9 mouse cellular contexts compared by ENCODE assay signal in genomic region chr5:138990659-138991380, GRCm38 (mm10). TPM values are rescaled to one million over a fixed set of nuclear protein-coding genes. Genes with fewer than 3 reads are reported as not detected.
A peak's percentile ranks its signal among the peaks of the same experiment; 100 is the strongest.
DNase-seq lines count a peak whose midpoint lies in the region; ATAC-seq and TF ChIP-seq lines count a peak whose summit lies in the region.
"Had no signal": no experiment of that assay in that cellular context is flagged by ENCODE, and none has a peak within 500 bp of the region (broad histone marks: within the 10 kb centered on the region; RNA-seq: fewer than 3 reads in every experiment).

No protein-coding gene starts in this region.

- H3K4me3 ChIP-seq in midbrain, embryonic 11.5 days (ENCODE audit: low read depth, low read length), result no peak overlapping the region
- H3K4me3 ChIP-seq in midbrain, embryonic 16.5 days (ENCODE audit: low read depth, low read length), result no peak overlapping the region
- H3K4me3 ChIP-seq in stomach, postnatal 0 days (ENCODE audit: low read depth, low read length), result no peak overlapping the region

- H3K36me3 ChIP-seq in midbrain, embryonic 11.5 days (ENCODE audit: control insufficient read depth, insufficient read depth, low read length), result no peaks in the 10 kb centered on the region
- peaks cover 9% of the 10 kb centered on the region; the same call in 1 of the 2 replicates for H3K36me3 ChIP-seq in midbrain, embryonic 16.5 days (ENCODE audit: control insufficient read depth, insufficient read depth, low read length)
- H3K36me3 ChIP-seq in stomach, postnatal 0 days (ENCODE audit: control insufficient read depth, insufficient read depth, low read length), result no peaks in the 10 kb centered on the region; the same call in none of the 2 replicates

- TF ChIP-seq CTCF in stomach, postnatal 0 days (IDR thresholded peaks at IDR 0.05; ENCODE audit: low read depth), result no peak

- ATAC-seq in midbrain, embryonic 11.5 days (ENCODE audit: low FRiP score), result no peak
- ATAC-seq in midbrain, embryonic 16.5 days, result no peak
- ATAC-seq in stomach, postnatal 0 days (ENCODE audit: low FRiP score, low TSS enrichment), result no peak

- no peak overlapping the region for H3K9ac ChIP-seq in midbrain, embryonic 11.5 days (ENCODE audit: low read length)
- H3K9ac ChIP-seq in midbrain, embryonic 16.5 days (ENCODE audit: low read depth, low read length), result no peak overlapping the region
- H3K9ac ChIP-seq in stomach, postnatal 0 days (ENCODE audit: low read length), result no peak overlapping the region

- peaks cover 25% of the 10 kb centered on the region for H3K4me1 ChIP-seq in midbrain, embryonic 11.5 days (ENCODE audit: control insufficient read depth, insufficient read depth, low read length)
- H3K4me1 ChIP-seq in midbrain, embryonic 16.5 days (ENCODE audit: control insufficient read depth, insufficient read depth, low read length), result peaks cover 34% of the 10 kb centered on the region
- peaks cover 12% of the 10 kb centered on the region; the same call in 1 of the 2 replicates for H3K4me1 ChIP-seq in stomach, postnatal 0 days (replicated peaks; ENCODE audit: control insufficient read depth, insufficient read depth)

- DNase-seq in midbrain, embryonic 11.5 days (ENCODE audit: low spot score, missing footprints), result peak; percentile 66
- peak; percentile 53 for DNase-seq in brain, adult 2 months (ENCODE audit: low read depth, low spot score)
- peak; percentile 38 to 57 for DNase-seq in heart, postnatal 14 days
- DNase-seq in lung, postnatal 4 days, result peak; percentile 77 to 89
- no peak for DNase-seq in urinary bladder, postnatal 10 days (ENCODE audit: low spot score)
- DNase-seq in stomach, postnatal 0 days (ENCODE audit: low spot score), result no peak
- DNase-seq in layer of hippocampus, postnatal 10 days (ENCODE audit: low spot score in 2 of 2), result no peak
- DNase-seq: layer of hippocampus, postnatal 36 days had no signal

- intact Hi-C loops in heart, postnatal 14 days (cut with DNase I), result loop anchor here (5.0 kb wide), 2 partner anchors 134 to 186 kb away; no protein-coding TSS in a partner anchor

- H3K27ac ChIP-seq in midbrain, embryonic 11.5 days (ENCODE audit: low read depth, low read length), result no peak overlapping the region
- no peak overlapping the region for H3K27ac ChIP-seq in midbrain, embryonic 16.5 days (ENCODE audit: low read length)
- no peak overlapping the region for H3K27ac ChIP-seq in stomach, postnatal 0 days (replicated peaks)

- 72% methylated on average over 7 of the region's 7 CpGs for WGBS in midbrain, embryonic 11.5 days
- 64% methylated on average over 7 of the region's 7 CpGs for WGBS in midbrain, embryonic 16.5 days
- 46% methylated on average over 7 of the region's 7 CpGs for WGBS in stomach, postnatal 0 days

- H3K9me3 ChIP-seq in midbrain, embryonic 11.5 days (ENCODE audit: control insufficient read depth, low read length), result no peaks in the 10 kb centered on the region
- no peaks in the 10 kb centered on the region for H3K9me3 ChIP-seq in midbrain, embryonic 16.5 days (replicated peaks; ENCODE audit: control insufficient read depth, low read length, poor library complexity, severe bottlenecking)
- no peaks in the 10 kb centered on the region for H3K9me3 ChIP-seq in stomach, postnatal 0 days (ENCODE audit: control insufficient read depth, low read length)

- H3K27me3 ChIP-seq in midbrain, embryonic 11.5 days (ENCODE audit: control insufficient read depth, insufficient read depth, low read length), result peaks cover 44% of the 10 kb centered on the region
- peaks cover 23% of the 10 kb centered on the region for H3K27me3 ChIP-seq in midbrain, embryonic 16.5 days (ENCODE audit: control insufficient read depth, insufficient read depth, low read depth, low read length)
- H3K27me3 ChIP-seq in stomach, postnatal 0 days (ENCODE audit: control insufficient read depth, insufficient read depth, low read length), result 0 out of 2 replicates have a peak, but pooled peaks cover 3% of the 10 kb centered on the region

- H3K4me2 ChIP-seq in midbrain, embryonic 11.5 days, result no peak overlapping the region
- H3K4me2 ChIP-seq in midbrain, embryonic 16.5 days (ENCODE audit: low read length), result no peak overlapping the region
- H3K4me2 ChIP-seq in stomach, postnatal 0 days (replicated peaks; ENCODE audit: low read depth), result no peak overlapping the region

- no peak for TF ChIP-seq EP300 in stomach, postnatal 0 days (optimal IDR thresholded peaks at IDR 0.05)

RNA-seq across cellular contexts. Expression of gene Pdgfa, which starts 6.3 kb away (rescaled TPM):
- 3.3 and 3.9 TPM in 2 replicates for polyA plus RNA-seq in midbrain, embryonic 11.5 days (2014; fragmentation: Nextera tagmentation; extraction: Ambion mirVana)
- 27.0 and 32.2 TPM in 2 replicates for polyA plus RNA-seq in midbrain, embryonic 16.5 days (2015; fragmentation: Nextera tagmentation; extraction: Ambion mirVana)
- 10 to 100 TPM; 25.6 to 27.9 TPM for total RNA-seq in heart, postnatal 14 days (2021)
- 56.5 and 60.4 TPM in 2 replicates for polyA plus RNA-seq in stomach, postnatal 0 days (2015; fragmentation: Nextera tagmentation; extraction: Ambion mirVana)
- total RNA-seq in layer of hippocampus, postnatal 10 days (2021), result 10 to 100 TPM; 49.2 to 58.5 TPM

Comparison
In these comparisons a context has a peak if more than half of its experiments do, and no peak if none do; other contexts are left out.
1. DNase-seq: peak in midbrain, embryonic 11.5 days (single experiment), brain, adult 2 months (single experiment), heart, postnatal 14 days (2 of 2) and lung, postnatal 4 days (2 of 2); none in urinary bladder, postnatal 10 days (single experiment), stomach, postnatal 0 days (single experiment) and layer of hippocampus, postnatal 10 days (0 of 2).